Comparison of ENCODE assay signal across 26 mouse cellular contexts in the genomic region with DNA sequence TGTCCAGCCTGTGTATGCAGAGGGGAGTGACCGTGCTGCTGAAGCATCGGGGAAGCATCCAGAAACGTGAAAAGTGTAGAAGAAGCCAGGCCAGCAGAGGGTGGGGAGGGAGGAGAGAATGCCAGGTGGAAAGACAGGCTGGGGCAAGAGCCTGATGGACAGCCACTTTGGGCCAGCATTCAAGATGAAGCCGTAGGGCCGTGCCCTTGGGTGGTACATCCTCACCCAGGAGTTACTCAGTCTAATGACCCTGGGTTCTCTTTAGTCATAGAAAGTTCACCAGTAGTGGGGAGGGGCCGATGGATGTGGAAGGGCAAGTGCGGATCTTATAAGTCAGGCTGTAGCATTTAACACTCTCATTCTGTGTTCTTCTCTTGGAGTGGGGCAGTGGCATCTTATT. TPM values are rescaled to one million over a fixed set of nuclear protein-coding genes. Genes with fewer than 3 reads are reported as not detected.
"Had no signal": no experiment of that assay in that cellular context is flagged by ENCODE, and none has a peak within 500 bp of the region (broad histone marks: within the 10 kb centered on the region; RNA-seq: fewer than 3 reads in every experiment).

No protein-coding gene starts in this region.

- H3K27me3 ChIP-seq: midbrain, embryonic 12.5 days; neural tube, embryonic 13.5 days; neural tube, embryonic 15.5 days had no signal

- H3K4me1 ChIP-seq: midbrain, embryonic 10.5 days; midbrain, embryonic 12.5 days; neural tube, embryonic 15.5 days had no signal

- DNase-seq: lung, embryonic 14.5 days; lung, postnatal 10 days; lung, postnatal 4 days; midbrain, embryonic 14.5 days; retina, postnatal 1 day; right cerebral cortex, adult 18-20 months; right cerebral cortex, postnatal 25 days; right cerebral cortex, postnatal 4 days; spleen, adult 18-20 months; thymus, adult 18-20 months; thymus, postnatal 14 days; thymus, postnatal 36 days had no signal

- H3K27ac ChIP-seq: midbrain, embryonic 10.5 days; midbrain, embryonic 12.5 days; neural tube, embryonic 13.5 days; neural tube, embryonic 15.5 days had no signal

- H3K9ac ChIP-seq: lung, embryonic 14.5 days; midbrain, embryonic 12.5 days; neural tube, embryonic 13.5 days; neural tube, embryonic 15.5 days had no signal

- H3K4me3 ChIP-seq: midbrain, embryonic 10.5 days; midbrain, embryonic 12.5 days; myocyte; neural tube, embryonic 13.5 days; neural tube, embryonic 15.5 days had no signal

RNA-seq across cellular contexts. Expression of gene Kcns1, which starts 14.8 kb away (rescaled TPM):
- total RNA-seq: megakaryocyte, adult 5-6 weeks had no signal
- polyA plus RNA-seq: lung, embryonic 14.5 days; lung, embryonic 16.5 days; midbrain, embryonic 10.5 days; myocyte; thymus, postnatal 0 days had no signal

RNA-seq across cellular contexts. Expression of gene Wfdc5, which starts 26.4 kb away (rescaled TPM):
- total RNA-seq: megakaryocyte, adult 5-6 weeks; megakaryocyte-erythroid progenitor cell, adult 5-6 weeks had no signal
- polyA plus RNA-seq: lung, embryonic 14.5 days; lung, embryonic 16.5 days; midbrain, embryonic 10.5 days; midbrain, embryonic 12.5 days; midbrain, embryonic 14.5 days; midbrain, embryonic 16.5 days; myocyte; neural tube, embryonic 11.5 days; neural tube, embryonic 13.5 days; neural tube, embryonic 15.5 days; stomach, embryonic 14.5 days; thymus, postnatal 0 days had no signal

RNA-seq across cellular contexts. Expression of gene Wfdc12, which starts 34.2 kb away (rescaled TPM):
- total RNA-seq: megakaryocyte, adult 5-6 weeks; megakaryocyte-erythroid progenitor cell, adult 5-6 weeks had no signal
- polyA plus RNA-seq: lung, embryonic 14.5 days; midbrain, embryonic 10.5 days; midbrain, embryonic 12.5 days; midbrain, embryonic 14.5 days; midbrain, embryonic 16.5 days; myocyte; neural tube, embryonic 11.5 days; neural tube, embryonic 13.5 days; neural tube, embryonic 15.5 days; small intestine, adult 2 months; stomach, embryonic 14.5 days; stomach, embryonic 16.5 days had no signal

RNA-seq across cellular contexts. Expression of gene Wfdc15a, which starts 43.8 kb away (rescaled TPM):
- total RNA-seq: megakaryocyte, adult 5-6 weeks; megakaryocyte-erythroid progenitor cell, adult 5-6 weeks had no signal
- polyA plus RNA-seq: lung, embryonic 14.5 days; lung, embryonic 16.5 days; midbrain, embryonic 10.5 days; midbrain, embryonic 12.5 days; midbrain, embryonic 14.5 days; midbrain, embryonic 16.5 days; myocyte; neural tube, embryonic 11.5 days; neural tube, embryonic 13.5 days; neural tube, embryonic 15.5 days; small intestine, adult 2 months; stomach, embryonic 14.5 days; stomach, embryonic 16.5 days; thymus, postnatal 0 days had no signal
